In the genomic region with DNA sequence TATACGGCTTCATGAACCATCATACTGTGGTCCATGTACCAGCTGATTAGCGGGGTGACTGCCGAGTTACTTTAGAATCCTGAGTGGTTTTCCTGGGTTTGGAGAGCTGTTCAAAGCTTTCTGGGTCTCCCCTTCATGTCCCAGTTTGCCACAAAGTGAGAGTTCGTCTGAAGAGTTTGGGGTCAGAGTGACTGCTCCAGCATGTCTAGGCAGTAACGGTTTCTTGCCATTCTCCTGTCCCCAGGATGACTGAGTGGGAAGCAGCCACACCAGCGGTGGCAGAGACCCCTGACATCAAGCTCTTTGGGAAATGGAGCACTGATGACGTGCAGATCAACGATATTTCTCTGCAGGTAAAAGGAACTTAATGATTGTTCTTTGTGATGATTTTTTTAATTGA, we compare ENCODE assay signal across 7 mouse cellular contexts. TPM values are rescaled to one million over a fixed set of nuclear protein-coding genes. Genes with fewer than 3 reads are reported as not detected.
DNase-seq lines count a peak whose midpoint lies in the region; ATAC-seq lines count a peak whose summit lies in the region.

No protein-coding gene starts in this region.

- peaks cover 46% of the 10 kb centered on the region for H3K36me3 ChIP-seq in megakaryocyte, embryonic 14.5 days (replicated peaks; ENCODE audit: low read length)
- H3K36me3 ChIP-seq in forebrain, embryonic 10.5 days (replicated peaks) = peaks cover 46% of the 10 kb centered on the region
- H3K36me3 ChIP-seq in limb, embryonic 12.5 days = peaks cover 42% of the 10 kb centered on the region
- peaks cover 40% of the 10 kb centered on the region for H3K36me3 ChIP-seq in stomach, embryonic 14.5 days (ENCODE audit: control insufficient read depth, insufficient read depth, low read length)

- peak overlapping the region; percentile 95 for H3K4me2 ChIP-seq in limb, embryonic 12.5 days
- peak overlapping the region; percentile 93 for H3K4me2 ChIP-seq in stomach, embryonic 14.5 days (replicated peaks; ENCODE audit: low read depth, low read length)

- no peak for ATAC-seq in megakaryocyte, adult 5-6 weeks (ENCODE audit: poor library complexity, severe bottlenecking)
- no peak for ATAC-seq in limb, embryonic 12.5 days (ENCODE audit: insufficient number of reproducible peaks, insufficient read depth, low FRiP score, low TSS enrichment, low read depth)
- ATAC-seq in stomach, embryonic 14.5 days (ENCODE audit: insufficient number of reproducible peaks, insufficient read depth, low FRiP score, low read depth) = no peak

- 5% methylated on average over 8 of the region's 8 CpGs for WGBS in forebrain, embryonic 10.5 days
- 2% methylated on average over 8 of the region's 8 CpGs for WGBS in limb, embryonic 12.5 days
- 4% methylated on average over 8 of the region's 8 CpGs for WGBS in stomach, embryonic 14.5 days

- H3K9ac ChIP-seq in limb, embryonic 12.5 days (replicated peaks) = peak overlapping the region; percentile 86
- H3K9ac ChIP-seq in stomach, embryonic 14.5 days (replicated peaks; ENCODE audit: low read depth, low read length) = peak overlapping the region; percentile 89

- peaks cover 32% of the 10 kb centered on the region for H3K4me1 ChIP-seq in megakaryocyte, embryonic 14.5 days
- peaks cover 28% of the 10 kb centered on the region for H3K4me1 ChIP-seq in forebrain, embryonic 10.5 days
- H3K4me1 ChIP-seq in limb, embryonic 12.5 days (replicated peaks) = peaks cover 18% of the 10 kb centered on the region
- H3K4me1 ChIP-seq in stomach, embryonic 14.5 days (ENCODE audit: control insufficient read depth, insufficient read depth, low read length) = peaks cover 11% of the 10 kb centered on the region

- no peaks in the 10 kb centered on the region for H3K9me3 ChIP-seq in megakaryocyte, embryonic 14.5 days
- no peaks in the 10 kb centered on the region for H3K9me3 ChIP-seq in forebrain, embryonic 10.5 days
- no peaks in the 10 kb centered on the region for H3K9me3 ChIP-seq in limb, embryonic 12.5 days
- H3K9me3 ChIP-seq in stomach, embryonic 14.5 days (ENCODE audit: control insufficient read depth, low read depth, low read length) = no peaks in the 10 kb centered on the region

- peak overlapping the region; percentile 96 for H3K4me3 ChIP-seq in megakaryocyte, embryonic 14.5 days (replicated peaks)
- H3K4me3 ChIP-seq in forebrain, embryonic 10.5 days = peak overlapping the region; percentile 86
- peak overlapping the region; percentile 92 for H3K4me3 ChIP-seq in limb, embryonic 12.5 days (replicated peaks)
- peak overlapping the region; percentile 87 for H3K4me3 ChIP-seq in stomach, embryonic 14.5 days (ENCODE audit: low read depth, low read length)

- no peaks in the 10 kb centered on the region for H3K27me3 ChIP-seq in megakaryocyte, embryonic 14.5 days (replicated peaks)
- H3K27me3 ChIP-seq in forebrain, embryonic 10.5 days (ENCODE audit: poor library complexity, severe bottlenecking) = peaks cover 24% of the 10 kb centered on the region
- peaks cover 29% of the 10 kb centered on the region for H3K27me3 ChIP-seq in limb, embryonic 12.5 days
- H3K27me3 ChIP-seq in stomach, embryonic 14.5 days (ENCODE audit: control insufficient read depth, insufficient read depth, low read length) = no peaks in the 10 kb centered on the region

- H3K27ac ChIP-seq in forebrain, embryonic 10.5 days = peak overlapping the region; percentile 95
- H3K27ac ChIP-seq in limb, embryonic 12.5 days = no peak overlapping the region
- H3K27ac ChIP-seq in stomach, embryonic 14.5 days (ENCODE audit: low read length) = peak overlapping the region; percentile 11; the same call in 1 of the 2 replicates

- DNase-seq in forebrain, embryonic 10.5 days (ENCODE audit: extremely low spot score, low spot score) = no peak
- DNase-seq in ovary, adult 18-20 months (ENCODE audit: low spot score) = no peak
- no peak for DNase-seq in ovary, postnatal 14 days (ENCODE audit: low spot score)

RNA-seq across cellular contexts. Expression of gene Rps5, which starts 0.6 kb away (rescaled TPM):
- polyA plus RNA-seq in megakaryocyte, embryonic 14.5 days (2012; ENCODE audit: insufficient read depth, low replicate concordance) = 434 and 3,041 TPM in 2 replicates
- total RNA-seq in megakaryocyte, adult 5-6 weeks (2015) = 1,879 and 1,910 TPM in 2 replicates
- 1,118 and 1,375 TPM in 2 replicates for total RNA-seq in megakaryocyte, adult 5-6 weeks (2017)
- polyA plus RNA-seq in forebrain, embryonic 10.5 days (2016; fragmentation: Nextera tagmentation; extraction: Ambion mirVana) = 1,023 and 1,050 TPM in 2 replicates
- polyA plus RNA-seq in limb, embryonic 12.5 days (2016; fragmentation: Nextera tagmentation; extraction: Ambion mirVana) = 884 and 916 TPM in 2 replicates
- 1,309 and 1,442 TPM in 2 replicates for polyA plus RNA-seq in stomach, embryonic 14.5 days (2014; fragmentation: Nextera tagmentation; extraction: Ambion mirVana)

RNA-seq across cellular contexts. Expression of gene Rnf225, which starts 4.5 kb away (rescaled TPM):
- 1.5 and 2.4 TPM in 2 replicates for polyA plus RNA-seq in megakaryocyte, embryonic 14.5 days (2012; ENCODE audit: insufficient read depth, low replicate concordance)
- total RNA-seq in megakaryocyte, adult 5-6 weeks (2015) = 0.07 and 0.14 TPM in 2 replicates
- total RNA-seq in megakaryocyte, adult 5-6 weeks (2017) = 0.04 and 0.15 TPM in 2 replicates
- 0.55 and 1.0 TPM in 2 replicates for polyA plus RNA-seq in forebrain, embryonic 10.5 days (2016; fragmentation: Nextera tagmentation; extraction: Ambion mirVana)
- 0.70 and 0.83 TPM in 2 replicates for polyA plus RNA-seq in limb, embryonic 12.5 days (2016; fragmentation: Nextera tagmentation; extraction: Ambion mirVana)
- 0.97 and 1.4 TPM in 2 replicates for polyA plus RNA-seq in stomach, embryonic 14.5 days (2014; fragmentation: Nextera tagmentation; extraction: Ambion mirVana)

RNA-seq across cellular contexts. Expression of gene Zscan22, which starts 25.1 kb away (rescaled TPM):
- 1.4 and 1.5 TPM in 2 replicates for polyA plus RNA-seq in megakaryocyte, embryonic 14.5 days (2012; ENCODE audit: insufficient read depth, low replicate concordance)
- total RNA-seq in megakaryocyte, adult 5-6 weeks (2015) = 6.6 and 7.5 TPM in 2 replicates
- total RNA-seq in megakaryocyte, adult 5-6 weeks (2017) = 3.1 and 3.3 TPM in 2 replicates
- polyA plus RNA-seq in forebrain, embryonic 10.5 days (2016; fragmentation: Nextera tagmentation; extraction: Ambion mirVana) = 18.5 and 19.8 TPM in 2 replicates
- polyA plus RNA-seq in limb, embryonic 12.5 days (2016; fragmentation: Nextera tagmentation; extraction: Ambion mirVana) = 15.6 and 16.4 TPM in 2 replicates
- polyA plus RNA-seq in stomach, embryonic 14.5 days (2014; fragmentation: Nextera tagmentation; extraction: Ambion mirVana) = 22.4 and 23.0 TPM in 2 replicates

RNA-seq across cellular contexts. Expression of gene Zfp128, which starts 41.8 kb away (rescaled TPM):
- 0.25 TPM in 1 of 2 replicates, not detected in the other for polyA plus RNA-seq in megakaryocyte, embryonic 14.5 days (2012; ENCODE audit: insufficient read depth, low replicate concordance)
- 3.5 and 4.8 TPM in 2 replicates for total RNA-seq in megakaryocyte, adult 5-6 weeks (2015)
- total RNA-seq in megakaryocyte, adult 5-6 weeks (2017) = 3.6 and 5.2 TPM in 2 replicates
- 4.4 and 5.1 TPM in 2 replicates for polyA plus RNA-seq in forebrain, embryonic 10.5 days (2016; fragmentation: Nextera tagmentation; extraction: Ambion mirVana)
- 7.1 and 8.0 TPM in 2 replicates for polyA plus RNA-seq in limb, embryonic 12.5 days (2016; fragmentation: Nextera tagmentation; extraction: Ambion mirVana)
- polyA plus RNA-seq in stomach, embryonic 14.5 days (2014; fragmentation: Nextera tagmentation; extraction: Ambion mirVana) = 4.5 and 4.6 TPM in 2 replicates

RNA-seq across cellular contexts. Expression of gene Zfp324, which starts 42.9 kb away (rescaled TPM):
- polyA plus RNA-seq in megakaryocyte, embryonic 14.5 days (2012; ENCODE audit: insufficient read depth, low replicate concordance) = 1.9 and 2.1 TPM in 2 replicates
- 2.3 and 2.4 TPM in 2 replicates for total RNA-seq in megakaryocyte, adult 5-6 weeks (2015)
- 4.7 and 5.1 TPM in 2 replicates for total RNA-seq in megakaryocyte, adult 5-6 weeks (2017)
- 10.5 and 11.1 TPM in 2 replicates for polyA plus RNA-seq in forebrain, embryonic 10.5 days (2016; fragmentation: Nextera tagmentation; extraction: Ambion mirVana)
- 10.9 and 13.3 TPM in 2 replicates for polyA plus RNA-seq in limb, embryonic 12.5 days (2016; fragmentation: Nextera tagmentation; extraction: Ambion mirVana)
- polyA plus RNA-seq in stomach, embryonic 14.5 days (2014; fragmentation: Nextera tagmentation; extraction: Ambion mirVana) = 9.4 and 9.7 TPM in 2 replicates
